Mouse (Mus musculus) monocyte, adult 2 months (primary cell): Measurements from ENCODE around the gene Rab40b.
"Not testable (repeated sequence)": the region's sequence is repeated elsewhere in the genome, so short reads cannot be mapped to it uniquely, and the experiment has no call there.

Experiments used
- DNase-seq, 2 experiments: peaks; one replicate each; pipeline ENCODE4 v3.0.0; 2022; ENCODE audit warnings: low spot score in 2 of 2, low read depth in 1 of 2

Gene Rab40b

GRCm38 (mm10) chr11:121369622-121370021 is 18.4 kb downstream of the Rab40b start:
- peak in 1 of 2 experiments; percentile 30 for DNase-seq

- no peak for DNase-seq
These were observed 19.3 kb downstream of the Rab40b start for GRCm38 (mm10) chr11:121368731-121369130.

- DNase-seq: no peak
These were observed 20.8 kb downstream of the Rab40b start for GRCm38 (mm10) chr11:121367170-121367707.

- peak in 1 of 2 experiments; percentile 6 for DNase-seq
These were observed 25.8 kb downstream of the Rab40b start for GRCm38 (mm10) chr11:121362212-121362611.

- DNase-seq: peak; percentile 94 to 96
These were observed 33.9 kb downstream of the Rab40b start, which contains the start of gene Wdr45b for GRCm38 (mm10) chr11:121354091-121354707. Gene Wdr45b (minus strand): TSS chr11:121354445.

- DNase-seq: peak in 1 of 2 experiments; percentile 14
These were observed 34.5 kb downstream of the Rab40b start for GRCm38 (mm10) chr11:121353326-121354090.

GRCm38 (mm10) chr11:121348727-121349126 is 39.3 kb downstream of the Rab40b start:
- DNase-seq: not testable (repeated sequence)

GRCm38 (mm10) chr11:121348166-121348565 is 39.9 kb downstream of the Rab40b start:
- no peak for DNase-seq

GRCm38 (mm10) chr11:121347036-121347435 is 41.0 kb downstream of the Rab40b start:
- DNase-seq: no peak

- DNase-seq: not testable (repeated sequence)
These were observed 45.6 kb downstream of the Rab40b start for GRCm38 (mm10) chr11:121342423-121342822.

GRCm38 (mm10) chr11:121340287-121340686 is 47.8 kb downstream of the Rab40b start:
- DNase-seq: no peak

GRCm38 (mm10) chr11:121339647-121340046 is 48.4 kb downstream of the Rab40b start:
- DNase-seq: no peak

GRCm38 (mm10) chr11:121331641-121332040 is 56.4 kb downstream of the Rab40b start:
- DNase-seq: no peak

- no peak for DNase-seq
These were observed 59.4 kb downstream of the Rab40b start for GRCm38 (mm10) chr11:121328619-121329018.

GRCm38 (mm10) chr11:121328206-121328605 is 59.8 kb downstream of the Rab40b start:
- DNase-seq: no peak

GRCm38 (mm10) chr11:121326681-121327080 is 61.4 kb downstream of the Rab40b start:
- DNase-seq: no peak

GRCm38 (mm10) chr11:121326034-121326433 is 62.0 kb downstream of the Rab40b start:
- no peak for DNase-seq

GRCm38 (mm10) chr11:121307712-121308111 is 80.3 kb downstream of the Rab40b start:
- not testable (repeated sequence) for DNase-seq

- no peak for DNase-seq
These were observed 81.4 kb downstream of the Rab40b start for GRCm38 (mm10) chr11:121306608-121307007.
